Mouse (Mus musculus): ENCODE results near the gene Asb7. TPM values are rescaled to one million over a fixed set of nuclear protein-coding genes. Genes with fewer than 3 reads are reported as not detected.
A peak's percentile ranks its signal among the peaks of the same experiment; 100 is the strongest.

Asb7 gene
- polyA plus RNA-seq, 1 experiment = 4.9 TPM

DNA sequence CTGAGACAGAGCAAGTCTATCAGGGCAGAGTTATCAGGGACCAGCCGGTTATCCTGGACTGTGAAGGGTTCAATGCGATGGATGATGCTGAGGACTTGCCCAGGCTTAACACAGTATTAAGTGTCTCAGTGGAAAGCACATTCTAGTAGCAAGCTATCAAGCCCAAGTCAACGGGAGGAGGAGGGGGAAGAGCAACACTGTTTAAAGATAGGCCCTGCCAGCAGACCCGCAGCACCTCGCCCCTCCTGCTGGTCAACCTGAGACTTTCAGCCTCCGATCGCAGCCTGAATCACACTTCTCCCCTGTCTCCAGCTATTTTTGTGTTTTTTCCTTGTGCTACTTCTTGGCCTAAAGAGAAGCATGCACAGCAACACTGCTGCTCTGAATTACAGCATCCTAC is 29.1 kb downstream of the Asb7 start:
- TF ChIP-seq POLR2A (IDR thresholded peaks at IDR 0.05; ENCODE audit: low read depth, low read length) (no peak), CTCF (conservative IDR thresholded peaks at IDR 0.05; ENCODE audit: insufficient read depth, insufficient read length, low read depth, low read length) (no peak)
- Histone ChIP-seq H3K4me3 (ENCODE audit: insufficient read depth, low read depth, low read length) (no peak overlapping the region), H3K27me3 (replicated peaks; ENCODE audit: control insufficient read depth, insufficient read depth, low read length) (no peaks in the 10 kb centered on the region; the same call in 1 of the 2 replicates), H3K4me1 (ENCODE audit: control insufficient read depth, insufficient read depth, low read length) (peaks cover 3% of the 10 kb centered on the region; the same call in 1 of the 2 replicates), H3K27ac (ENCODE audit: insufficient read depth, low read depth, low read length) (no peak overlapping the region), H3K36me3 (ENCODE audit: control insufficient read depth, insufficient read depth, low read length) (no peaks in the 10 kb centered on the region)
- 70% methylated on average over 7 of the region's 7 CpGs for WGBS
- no peak for DNase-seq

DNA sequence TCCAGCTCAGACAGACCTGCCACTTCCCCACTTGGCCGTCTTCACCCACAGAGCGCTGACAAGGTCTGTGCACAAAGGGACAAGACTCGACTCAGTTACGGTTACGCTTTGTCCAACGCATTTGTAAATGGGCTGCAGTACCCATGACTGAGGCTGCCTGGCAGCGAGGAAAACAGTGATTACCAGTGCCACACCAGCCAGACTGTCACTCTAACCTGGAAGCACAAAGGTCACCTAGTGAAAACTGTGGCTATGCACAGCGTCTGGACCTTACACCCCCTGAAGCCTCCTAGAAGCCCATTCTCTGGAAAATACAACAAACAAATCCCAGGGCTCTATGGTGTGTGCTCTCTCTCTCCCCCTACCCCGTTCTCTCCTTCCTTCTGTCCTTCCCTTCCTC is 33.9 kb downstream of the Asb7 start:
- H3K4me3 ChIP-seq (ENCODE audit: insufficient read depth, low read depth, low read length) = no peak overlapping the region
- 58% methylated on average over 9 of the region's 9 CpGs for WGBS
- no peak overlapping the region for H3K27ac ChIP-seq (ENCODE audit: insufficient read depth, low read depth, low read length)
- H3K36me3 ChIP-seq (ENCODE audit: control insufficient read depth, insufficient read depth, low read length) = no peaks in the 10 kb centered on the region
- peaks cover 5% of the 10 kb centered on the region; the same call in 1 of the 2 replicates for H3K4me1 ChIP-seq (ENCODE audit: control insufficient read depth, insufficient read depth, low read length)
- DNase-seq = peak; percentile 53
- TF ChIP-seq POLR2A (IDR thresholded peaks at IDR 0.05; ENCODE audit: low read depth, low read length) (no peak), CTCF (conservative IDR thresholded peaks at IDR 0.05; ENCODE audit: insufficient read depth, insufficient read length, low read depth, low read length) (no peak)
- H3K27me3 ChIP-seq (replicated peaks; ENCODE audit: control insufficient read depth, insufficient read depth, low read length) = no peaks in the 10 kb centered on the region

DNA sequence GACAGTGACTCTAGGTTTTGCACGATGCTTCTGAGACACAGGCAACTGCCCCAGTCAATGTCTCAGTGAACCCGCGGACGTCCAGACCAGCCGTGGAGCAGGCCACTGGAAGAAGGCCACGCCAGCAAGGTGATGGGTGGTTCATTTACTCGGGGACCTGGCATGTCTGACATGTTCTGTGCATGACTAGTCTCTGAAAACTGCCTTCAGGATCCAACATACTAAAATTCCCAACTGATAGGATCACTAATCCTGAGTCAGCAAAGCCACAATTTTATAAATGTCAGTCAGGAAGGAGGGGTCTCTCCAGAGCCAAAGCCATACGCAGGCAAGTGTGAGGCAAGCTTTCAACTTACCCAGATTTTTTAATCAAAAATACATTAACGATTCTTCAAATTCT is 35.8 kb downstream of the Asb7 start:
- DNase-seq = no peak
- TF ChIP-seq POLR2A (IDR thresholded peaks at IDR 0.05; ENCODE audit: low read depth, low read length) (no peak), CTCF (conservative IDR thresholded peaks at IDR 0.05; ENCODE audit: insufficient read depth, insufficient read length, low read depth, low read length) (no peak)

GRCm38 (mm10) chr7:66652216-66652615 is 37.2 kb downstream of the Asb7 start:
- H3K4me3 ChIP-seq (ENCODE audit: insufficient read depth, low read depth, low read length) = no peak overlapping the region

More for the DNA sequence above, 35.8 kb downstream of the Asb7 start:
- WGBS = 74% methylated on average over 9 of the region's 9 CpGs
- Histone ChIP-seq H3K4me3 (ENCODE audit: insufficient read depth, low read depth, low read length) (no peak overlapping the region), H3K4me1 (ENCODE audit: control insufficient read depth, insufficient read depth, low read length) (peaks cover 6% of the 10 kb centered on the region; the same call in 1 of the 2 replicates), H3K27me3 (replicated peaks; ENCODE audit: control insufficient read depth, insufficient read depth, low read length) (no peaks in the 10 kb centered on the region), H3K27ac (ENCODE audit: insufficient read depth, low read depth, low read length) (no peak overlapping the region), H3K36me3 (ENCODE audit: control insufficient read depth, insufficient read depth, low read length) (no peaks in the 10 kb centered on the region)

GRCm38 (mm10) chr7:66650883-66651282 is 38.5 kb downstream of the Asb7 start:
- Histone ChIP-seq H3K36me3 (ENCODE audit: control insufficient read depth, insufficient read depth, low read length) (peaks cover 1% of the 10 kb centered on the region; the same call in 1 of the 2 replicates), H3K27me3 (replicated peaks; ENCODE audit: control insufficient read depth, insufficient read depth, low read length) (no peaks in the 10 kb centered on the region), H3K4me1 (ENCODE audit: control insufficient read depth, insufficient read depth, low read length) (peaks cover 6% of the 10 kb centered on the region; the same call in 1 of the 2 replicates), H3K27ac (ENCODE audit: insufficient read depth, low read depth, low read length) (no peak overlapping the region), H3K4me3 (ENCODE audit: insufficient read depth, low read depth, low read length) (no peak overlapping the region)
- DNase-seq = no peak
- TF ChIP-seq POLR2A (IDR thresholded peaks at IDR 0.05; ENCODE audit: low read depth, low read length) (no peak), CTCF (conservative IDR thresholded peaks at IDR 0.05; ENCODE audit: insufficient read depth, insufficient read length, low read depth, low read length) (no peak)
- WGBS = 43% methylated on average over 5 of the region's 5 CpGs

More at GRCm38 (mm10) chr7:66652216-66652615, 37.2 kb downstream of the Asb7 start:
- DNase-seq = no peak
- Histone ChIP-seq H3K4me1 (ENCODE audit: control insufficient read depth, insufficient read depth, low read length) (peaks cover 6% of the 10 kb centered on the region; the same call in 1 of the 2 replicates), H3K36me3 (ENCODE audit: control insufficient read depth, insufficient read depth, low read length) (no peaks in the 10 kb centered on the region; the same call in 1 of the 2 replicates), H3K27me3 (replicated peaks; ENCODE audit: control insufficient read depth, insufficient read depth, low read length) (no peaks in the 10 kb centered on the region), H3K27ac (ENCODE audit: insufficient read depth, low read depth, low read length) (no peak overlapping the region)
- TF ChIP-seq POLR2A (IDR thresholded peaks at IDR 0.05; ENCODE audit: low read depth, low read length) = no peak
- no peak for TF ChIP-seq CTCF (conservative IDR thresholded peaks at IDR 0.05; ENCODE audit: insufficient read depth, insufficient read length, low read depth, low read length)
- 86% methylated on average over 4 of the region's 4 CpGs for WGBS

- H3K4me1 ChIP-seq (ENCODE audit: control insufficient read depth, insufficient read depth, low read length) = peaks cover 6% of the 10 kb centered on the region; the same call in 1 of the 2 replicates
Measured at GRCm38 (mm10) chr7:66649181-66649580, 40.2 kb downstream of the Asb7 start.

DNA sequence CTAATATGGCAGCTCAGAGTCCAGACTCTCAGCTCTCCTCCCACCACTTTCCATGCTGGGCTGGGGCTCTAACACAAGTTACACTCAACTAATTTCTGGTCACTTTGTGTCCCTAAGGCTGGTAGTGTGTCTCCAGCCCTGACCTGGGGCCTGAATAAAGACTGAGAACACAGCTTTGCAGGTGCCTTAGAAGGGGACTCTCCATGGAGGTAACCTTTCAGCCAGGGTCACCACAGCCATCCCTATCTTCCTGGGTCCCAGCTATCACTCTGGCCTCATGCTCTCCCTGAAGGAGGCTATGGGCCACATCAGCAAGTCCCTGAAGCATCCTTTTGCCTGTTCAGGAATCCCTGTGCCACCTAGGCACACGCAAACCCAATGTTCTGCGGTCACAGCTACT is 43.7 kb downstream of the Asb7 start:
- no peak overlapping the region for H3K27ac ChIP-seq (ENCODE audit: insufficient read depth, low read depth, low read length)
- H3K4me3 ChIP-seq (ENCODE audit: insufficient read depth, low read depth, low read length) = no peak overlapping the region
- H3K4me1 ChIP-seq (ENCODE audit: control insufficient read depth, insufficient read depth, low read length) = peaks cover 4% of the 10 kb centered on the region; the same call in 1 of the 2 replicates
- WGBS = 99% methylated on average over 2 of the region's 2 CpGs
- no peaks in the 10 kb centered on the region for H3K27me3 ChIP-seq (replicated peaks; ENCODE audit: control insufficient read depth, insufficient read depth, low read length)
- H3K36me3 ChIP-seq (ENCODE audit: control insufficient read depth, insufficient read depth, low read length) = peaks cover 1% of the 10 kb centered on the region; the same call in 1 of the 2 replicates
- no peak for DNase-seq
- TF ChIP-seq POLR2A (IDR thresholded peaks at IDR 0.05; ENCODE audit: low read depth, low read length) (no peak), CTCF (conservative IDR thresholded peaks at IDR 0.05; ENCODE audit: insufficient read depth, insufficient read length, low read depth, low read length) (no peak)

More at GRCm38 (mm10) chr7:66649181-66649580, 40.2 kb downstream of the Asb7 start:
- Histone ChIP-seq H3K4me3 (ENCODE audit: insufficient read depth, low read depth, low read length) (no peak overlapping the region), H3K27me3 (replicated peaks; ENCODE audit: control insufficient read depth, insufficient read depth, low read length) (no peaks in the 10 kb centered on the region), H3K27ac (ENCODE audit: insufficient read depth, low read depth, low read length) (no peak overlapping the region), H3K36me3 (ENCODE audit: control insufficient read depth, insufficient read depth, low read length) (peaks cover 1% of the 10 kb centered on the region; the same call in 1 of the 2 replicates)
- DNase-seq = no peak
- 80% methylated on average over 2 of the region's 2 CpGs for WGBS
- TF ChIP-seq POLR2A (IDR thresholded peaks at IDR 0.05; ENCODE audit: low read depth, low read length) (no peak), CTCF (conservative IDR thresholded peaks at IDR 0.05; ENCODE audit: insufficient read depth, insufficient read length, low read depth, low read length) (no peak)

All from kidney, adult 2 months (tissue).